Mouse (Mus musculus) kidney, embryonic 15.5 days (tissue): ENCODE measurements around the gene Flvcr2. TPM values are rescaled to one million over a fixed set of nuclear protein-coding genes. Genes with fewer than 3 reads are reported as not detected.
"Not testable (repeated sequence)": the region's sequence is repeated elsewhere in the genome, so short reads cannot be mapped to it uniquely, and the experiment has no call there.

Experiments used
- ATAC-seq: fragments of 200-750 bp; cut with Nextera tagmentation; replicated peaks from 2 replicates; pipeline ENCODE4 v1.8.0; 2017; ENCODE audit warnings: moderate TSS enrichment; ENCODE audit not compliant: low FRiP score
- H3K27ac ChIP-seq: fragments of 300-500 bp; sonication (generic); 2 replicates; pipeline ENCODE4 v1.5.1; 2015; ENCODE audit warnings: mild to moderate bottlenecking, inconsistent platforms
- H3K27me3 ChIP-seq: fragments of 300-500 bp; sonication (generic); 2 replicates; pipeline ENCODE4 v1.6.1; 2015; ENCODE audit warnings: inconsistent platforms
- H3K36me3 ChIP-seq: fragments of 300-500 bp; sonication (generic); 2 replicates; pipeline ENCODE4 v1.6.1; 2015; ENCODE audit warnings: inconsistent platforms
- H3K4me1 ChIP-seq: fragments of 300-500 bp; sonication (generic); 2 replicates; pipeline ENCODE4 v1.6.1; 2015; ENCODE audit warnings: inconsistent platforms
- H3K4me2 ChIP-seq: fragments of 300-500 bp; sonication (generic); 2 replicates; pipeline ENCODE4 v1.6.1; 2015; ENCODE audit warnings: moderate library complexity, mild to moderate bottlenecking, inconsistent platforms
- H3K4me3 ChIP-seq: fragments of 300-500 bp; sonication (generic); replicated peaks from 2 replicates; pipeline ENCODE4 v1.5.1; 2015; ENCODE audit warnings: mild to moderate bottlenecking, inconsistent platforms
- H3K9ac ChIP-seq: fragments of 300-500 bp; sonication (generic); 2 replicates; pipeline ENCODE4 v1.6.1; 2015; ENCODE audit warnings: mild to moderate bottlenecking, inconsistent platforms
- H3K9me3 ChIP-seq: fragments of 300-500 bp; sonication (generic); replicated peaks from 2 replicates; pipeline ENCODE4 v1.6.1; 2016; ENCODE audit warnings: inconsistent platforms
- WGBS: fragments of 180-500 bp; shearing (Covaris S2); methylation state at CpG from one replicate; pipeline ENCODE4 v1.1.7; 2015; ENCODE audit warnings: mixed read lengths; 5-methylcytosine and 5-hydroxymethylcytosine counted together
- polyA plus RNA-seq: library from polyadenylated mRNA; unstranded; fragments of >200 nt; fragmentation: Nextera tagmentation; extraction: Ambion mirVana; gene quantifications from 2 replicates; pipeline ENCODE4 v1.2.1, GENCODE M21; 2015

The Flvcr2 gene
- 4.2 and 4.4 TPM in 2 replicates for polyA plus RNA-seq

DNA sequence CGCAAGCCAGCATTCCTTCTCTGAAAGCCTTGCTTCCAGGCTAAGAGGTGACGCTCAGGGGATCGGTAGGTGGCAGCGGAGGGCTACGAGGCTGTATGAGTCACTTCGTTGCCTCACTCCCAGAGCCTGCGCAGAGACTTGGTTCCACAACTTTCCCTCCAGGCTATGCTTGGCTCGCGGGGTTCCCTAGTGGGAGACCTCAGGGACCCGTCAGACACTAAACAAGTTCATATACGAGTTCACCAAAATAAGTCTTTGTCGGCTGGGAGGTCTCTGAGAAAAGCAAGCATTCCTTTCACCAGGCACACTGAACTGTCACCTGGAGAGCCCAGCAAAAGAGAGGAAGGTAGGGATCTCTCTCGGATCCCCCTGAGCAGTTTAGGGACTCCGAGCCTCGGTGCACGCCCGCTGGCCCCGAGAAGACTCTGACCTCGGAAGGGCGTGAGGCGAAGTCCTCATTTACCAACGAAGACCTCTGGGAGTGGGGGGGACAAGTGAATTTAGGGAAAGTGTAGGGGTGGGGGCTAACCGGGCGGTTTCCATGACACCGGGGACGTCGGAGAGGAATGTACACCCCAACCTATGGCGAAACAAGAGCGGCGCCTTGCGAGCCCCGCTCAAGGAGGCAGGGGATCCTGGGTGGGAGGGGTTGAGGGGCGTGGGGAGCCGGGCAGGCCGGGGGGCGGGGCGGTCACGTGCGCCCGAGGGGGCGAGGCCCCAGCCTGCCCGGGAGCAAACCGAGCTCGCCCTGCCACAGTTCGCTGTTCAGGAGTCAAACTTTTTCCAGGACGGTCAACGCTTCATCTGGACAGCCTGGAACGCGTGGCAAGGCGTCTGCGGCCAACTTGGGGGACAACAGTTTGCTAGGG, at the start of gene Flvcr2:
TSS of gene Flvcr2 (plus strand) at position 713 of the 869 bp plus-strand sequence.
- Histone ChIP-seq H3K27ac (peak within 1 kb of the TSS; percentile 41; the same call in 1 of the 2 replicates), H3K9ac (peak within 1 kb of the TSS; percentile 37), H3K4me3 (peak within 1 kb of the TSS; percentile 51), H3K27me3 (peaks cover 28% of the 10 kb centered on the region), H3K9me3 (no peaks in the 10 kb centered on the region), H3K4me1 (peaks cover 13% of the 10 kb centered on the region), H3K4me2 (peak within 1 kb of the TSS; percentile 92), H3K36me3 (no peaks in the 10 kb centered on the region)
- ATAC-seq = peak; percentile 86
- WGBS = under 1% methylated on average over 47 of the region's 51 CpGs

DNA sequence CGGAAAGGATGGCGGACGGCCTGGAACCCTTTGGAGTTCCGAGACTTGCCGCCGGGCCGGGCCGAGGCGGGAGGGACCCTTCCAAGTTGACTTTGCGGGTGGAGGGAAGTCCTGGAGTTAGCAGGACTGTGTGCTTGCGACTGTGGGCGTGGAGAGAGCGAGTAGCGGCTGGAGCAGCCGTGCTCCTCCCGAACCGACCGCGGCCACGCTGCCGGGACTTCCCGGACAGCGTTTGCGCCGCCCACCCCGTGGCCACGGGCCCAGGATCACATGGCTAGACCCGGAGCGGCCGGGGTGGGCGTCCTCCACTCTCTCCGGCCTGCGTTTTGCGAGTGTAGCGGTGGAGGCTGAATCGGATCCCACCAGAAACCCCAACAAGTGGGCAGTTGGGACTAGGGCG, 48.2 kb upstream of the Flvcr2 start:
- H3K4me1 ChIP-seq, H3K27ac ChIP-seq, H3K9me3 ChIP-seq, H3K27me3 ChIP-seq, H3K36me3 ChIP-seq: not testable (repeated sequence)
- Histone ChIP-seq H3K4me2 (peak overlapping the region; percentile 51), H3K9ac (0 out of 2 replicates have a peak overlapping the region, but pooled peaks have one; percentile 26), H3K4me3 (peak overlapping the region; percentile 24)
- ATAC-seq = peak; percentile 92
- WGBS = 26% methylated on average over 14 of the region's 37 CpGs

DNA sequence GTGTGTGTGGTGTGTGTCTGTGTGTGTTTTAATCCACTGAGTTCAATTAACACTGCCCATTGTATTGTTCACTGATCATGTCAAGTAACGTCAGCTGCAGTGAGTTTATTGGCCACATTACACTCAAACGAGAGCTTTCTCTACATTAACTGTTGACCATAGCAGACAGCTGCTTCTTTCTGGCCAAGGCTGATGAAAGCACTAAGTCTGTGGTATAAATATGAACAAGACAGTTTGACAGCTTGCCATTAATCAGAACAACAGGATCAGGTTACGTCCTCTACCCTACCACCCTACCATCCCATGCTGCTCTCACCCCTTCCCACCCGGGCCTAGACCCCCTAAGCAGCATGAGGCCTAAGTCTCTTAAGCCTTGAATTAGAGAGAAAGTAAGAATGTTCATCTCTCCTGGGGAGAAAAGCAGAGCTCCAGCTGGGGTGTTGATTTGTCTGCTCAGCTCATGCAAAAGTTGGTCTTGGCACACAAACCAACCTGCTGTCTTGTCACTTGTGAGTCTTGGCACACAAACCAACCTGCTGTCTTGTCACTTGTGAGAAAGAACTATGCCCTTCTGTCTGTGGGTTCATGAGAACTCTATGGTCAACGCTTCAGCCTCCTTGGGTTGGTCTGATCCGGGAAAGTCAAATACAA, 46.0 kb upstream of the Flvcr2 start:
- no peak for ATAC-seq
- no peak overlapping the region for H3K9ac ChIP-seq

DNA sequence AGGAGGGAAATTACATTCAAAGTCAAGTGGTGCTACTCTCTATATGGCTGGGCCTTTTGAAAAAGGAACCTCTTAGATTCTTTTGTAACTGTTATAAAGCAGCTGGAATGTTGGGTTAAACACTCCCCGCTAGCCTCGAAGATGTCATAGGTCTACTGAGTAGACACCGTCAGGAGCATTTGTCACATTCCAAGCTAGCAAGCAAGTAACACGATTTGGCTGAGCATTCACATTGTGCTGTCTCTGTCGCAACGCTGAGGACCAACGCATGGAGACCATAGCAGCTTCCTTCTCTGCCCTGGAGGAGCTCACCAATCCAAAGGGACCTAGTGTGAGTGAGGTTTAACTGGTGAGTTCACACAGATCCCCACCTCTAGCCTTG, 45.5 kb upstream of the Flvcr2 start:
- ATAC-seq = no peak
- no peak overlapping the region for H3K9ac ChIP-seq
- H3K27me3 ChIP-seq = no peaks in the 10 kb centered on the region
- WGBS = 80% methylated on average over 7 of the region's 7 CpGs
- H3K4me1 ChIP-seq = peaks cover 14% of the 10 kb centered on the region
- H3K36me3 ChIP-seq = no peaks in the 10 kb centered on the region
- no peak overlapping the region for H3K4me2 ChIP-seq
- H3K4me3 ChIP-seq = no peak overlapping the region
- H3K9me3 ChIP-seq = no peaks in the 10 kb centered on the region
- H3K27ac ChIP-seq = no peak overlapping the region

More for the DNA sequence above, 46.0 kb upstream of the Flvcr2 start:
- Histone ChIP-seq H3K27me3 (no peaks in the 10 kb centered on the region), H3K4me2 (no peak overlapping the region), H3K27ac (no peak overlapping the region), H3K4me1 (peaks cover 10% of the 10 kb centered on the region), H3K4me3 (no peak overlapping the region), H3K36me3 (no peaks in the 10 kb centered on the region), H3K9me3 (no peaks in the 10 kb centered on the region)
- 53% methylated on average over 6 of the region's 6 CpGs for WGBS

DNA sequence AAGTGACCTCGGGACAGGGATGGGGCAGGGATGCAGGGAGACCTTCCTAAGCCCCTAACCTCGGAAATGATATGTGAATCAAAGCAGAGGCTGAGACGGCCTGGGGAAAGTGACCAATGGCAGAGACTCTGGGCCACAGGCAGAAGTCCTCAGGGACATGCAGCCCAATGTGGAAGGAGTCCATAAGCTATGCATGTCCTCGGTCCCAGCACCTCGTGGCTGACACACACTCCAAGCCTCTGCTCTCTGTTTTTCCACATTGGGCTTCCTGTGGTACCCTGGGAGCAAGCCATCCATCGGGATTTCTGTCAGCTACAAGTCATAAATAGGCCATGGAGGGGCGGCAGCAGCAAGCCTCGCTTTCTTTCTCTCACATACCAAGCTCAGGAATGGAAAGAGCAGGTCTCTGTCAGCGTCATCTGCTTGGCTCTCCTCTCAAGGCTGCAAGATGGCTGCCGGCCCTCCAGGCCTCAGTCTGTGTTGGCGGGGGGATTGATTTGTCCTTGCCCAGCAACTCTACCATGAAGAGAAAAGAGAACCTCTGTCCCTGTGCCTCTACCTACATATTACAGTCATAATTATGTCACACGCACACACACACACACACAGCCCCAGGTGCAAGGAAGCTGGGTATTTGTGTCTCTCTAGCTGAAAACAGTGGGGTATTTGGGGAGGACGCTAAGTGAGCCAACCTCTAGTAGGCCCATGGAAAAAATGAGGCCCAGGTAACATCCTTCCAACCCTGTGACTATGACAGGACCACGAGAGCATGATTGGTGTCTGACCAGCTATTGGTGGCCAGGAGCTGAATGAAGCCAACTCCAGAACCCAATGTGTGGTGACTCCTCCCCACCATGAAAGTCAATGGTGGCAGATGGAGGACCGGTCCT, 43.9 kb upstream of the Flvcr2 start:
- ATAC-seq = no peak
- 79% methylated on average over 15 of the region's 15 CpGs for WGBS
- Histone ChIP-seq H3K9ac (no peak overlapping the region), H3K27me3 (peaks cover 11% of the 10 kb centered on the region), H3K36me3 (no peaks in the 10 kb centered on the region), H3K27ac (no peak overlapping the region), H3K4me3 (no peak overlapping the region), H3K4me2 (no peak overlapping the region), H3K9me3 (no peaks in the 10 kb centered on the region), H3K4me1 (peaks cover 23% of the 10 kb centered on the region)

DNA sequence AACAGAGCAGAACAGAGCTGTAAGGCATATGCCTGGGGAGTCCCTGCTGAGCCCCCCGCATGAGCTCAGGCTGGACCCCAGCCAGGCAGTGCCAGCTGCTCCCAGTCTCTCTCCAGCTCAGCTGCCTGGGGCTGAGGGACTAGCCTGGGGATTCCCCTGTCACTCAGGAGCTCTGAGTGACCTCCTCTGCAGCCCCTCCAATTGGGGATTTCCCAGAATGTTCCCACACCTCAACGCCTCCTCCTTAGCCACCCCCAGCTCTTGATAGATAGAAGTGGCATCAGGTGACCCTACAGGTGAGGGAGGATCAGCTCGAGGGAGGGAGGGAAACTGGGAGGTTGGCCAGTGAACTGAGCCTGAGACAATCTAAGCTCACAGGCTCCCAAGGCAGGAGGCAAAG, 42.8 kb upstream of the Flvcr2 start:
- Histone ChIP-seq H3K4me1 (peaks cover 20% of the 10 kb centered on the region), H3K4me2 (no peak overlapping the region), H3K27ac (no peak overlapping the region), H3K9ac (no peak overlapping the region), H3K27me3 (peaks cover 20% of the 10 kb centered on the region), H3K4me3 (no peak overlapping the region), H3K36me3 (no peaks in the 10 kb centered on the region), H3K9me3 (no peaks in the 10 kb centered on the region)
- no peak for ATAC-seq
- WGBS = 62% methylated on average over 3 of the region's 3 CpGs

DNA sequence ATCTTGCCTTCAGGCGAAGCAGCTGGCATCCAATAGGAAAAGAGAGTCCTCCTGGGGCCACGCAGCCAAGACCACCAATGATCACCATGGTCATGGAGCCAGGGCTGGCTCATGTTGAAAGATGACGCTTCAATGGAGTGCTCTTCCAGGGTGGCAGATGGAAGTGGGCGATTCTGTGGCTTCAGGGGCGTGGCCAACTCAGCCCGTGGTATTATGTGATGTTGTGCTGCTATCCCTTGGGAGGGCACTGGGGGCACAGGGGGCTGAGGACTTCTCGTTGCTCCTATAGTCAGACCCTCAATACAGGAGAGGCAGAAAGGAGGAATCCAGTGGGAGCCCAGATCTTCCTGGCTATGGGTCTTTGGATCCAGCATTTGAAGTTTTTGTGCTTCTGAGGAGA, 41.8 kb upstream of the Flvcr2 start:
- H3K4me2 ChIP-seq = no peak overlapping the region
- H3K9me3 ChIP-seq = no peaks in the 10 kb centered on the region
- no peak for ATAC-seq
- H3K27me3 ChIP-seq = peaks cover 23% of the 10 kb centered on the region
- no peak overlapping the region for H3K4me3 ChIP-seq
- peak overlapping the region; percentile 54; the same call in 1 of the 2 replicates for H3K27ac ChIP-seq
- WGBS = 75% methylated on average over 7 of the region's 7 CpGs
- peaks cover 19% of the 10 kb centered on the region for H3K4me1 ChIP-seq
- no peaks in the 10 kb centered on the region for H3K36me3 ChIP-seq
- H3K9ac ChIP-seq = no peak overlapping the region

DNA sequence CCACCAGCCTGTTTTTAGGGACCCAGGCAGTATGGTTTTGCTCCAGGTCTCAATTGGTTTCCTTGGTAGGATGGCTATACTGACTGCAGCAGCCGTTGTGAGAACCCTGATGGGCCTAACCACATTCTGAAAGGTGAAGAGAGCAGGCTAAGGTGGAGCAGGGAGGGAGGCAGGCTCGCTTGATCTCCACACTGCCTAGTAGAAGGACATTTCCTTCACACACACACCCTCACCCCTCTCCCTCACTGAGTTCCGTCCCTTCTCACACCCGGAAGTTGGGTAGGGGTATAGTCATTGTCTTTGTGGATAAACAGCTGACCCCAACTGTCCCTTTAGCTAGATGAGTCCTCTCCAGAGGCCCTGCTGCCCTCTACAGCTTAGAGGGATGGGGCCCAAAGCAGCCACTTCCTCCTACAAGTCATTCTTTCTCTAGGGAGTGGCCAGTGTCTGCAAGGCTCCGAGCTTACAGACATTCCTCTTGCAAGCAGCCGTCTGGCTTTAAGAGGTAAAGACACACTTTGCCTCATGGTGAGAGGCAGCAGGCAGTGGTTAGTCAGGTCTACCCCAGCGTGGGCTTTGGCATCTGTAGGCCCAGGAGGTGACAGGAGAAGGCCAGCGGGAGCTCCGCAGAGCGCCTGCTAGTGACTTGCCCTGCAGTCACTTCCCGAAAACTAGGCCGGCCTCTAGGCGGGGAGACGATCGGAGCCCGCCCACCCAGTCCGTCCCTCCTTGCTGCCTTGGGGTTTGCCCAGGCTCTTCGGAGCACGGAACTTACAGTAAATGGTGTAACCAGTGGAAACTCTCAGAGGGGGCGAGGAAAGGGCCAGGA, 41.1 kb upstream of the Flvcr2 start:
- Histone ChIP-seq H3K27ac (peak overlapping the region; percentile 54), H3K9ac (peak overlapping the region; percentile 51), H3K27me3 (peaks cover 23% of the 10 kb centered on the region), H3K4me1 (peaks cover 19% of the 10 kb centered on the region), H3K4me3 (peak overlapping the region; percentile 49), H3K9me3 (no peaks in the 10 kb centered on the region), H3K4me2 (peak overlapping the region; percentile 84), H3K36me3 (no peaks in the 10 kb centered on the region)
- peak; percentile 85 for ATAC-seq
- 9% methylated on average over 20 of the region's 20 CpGs for WGBS

DNA sequence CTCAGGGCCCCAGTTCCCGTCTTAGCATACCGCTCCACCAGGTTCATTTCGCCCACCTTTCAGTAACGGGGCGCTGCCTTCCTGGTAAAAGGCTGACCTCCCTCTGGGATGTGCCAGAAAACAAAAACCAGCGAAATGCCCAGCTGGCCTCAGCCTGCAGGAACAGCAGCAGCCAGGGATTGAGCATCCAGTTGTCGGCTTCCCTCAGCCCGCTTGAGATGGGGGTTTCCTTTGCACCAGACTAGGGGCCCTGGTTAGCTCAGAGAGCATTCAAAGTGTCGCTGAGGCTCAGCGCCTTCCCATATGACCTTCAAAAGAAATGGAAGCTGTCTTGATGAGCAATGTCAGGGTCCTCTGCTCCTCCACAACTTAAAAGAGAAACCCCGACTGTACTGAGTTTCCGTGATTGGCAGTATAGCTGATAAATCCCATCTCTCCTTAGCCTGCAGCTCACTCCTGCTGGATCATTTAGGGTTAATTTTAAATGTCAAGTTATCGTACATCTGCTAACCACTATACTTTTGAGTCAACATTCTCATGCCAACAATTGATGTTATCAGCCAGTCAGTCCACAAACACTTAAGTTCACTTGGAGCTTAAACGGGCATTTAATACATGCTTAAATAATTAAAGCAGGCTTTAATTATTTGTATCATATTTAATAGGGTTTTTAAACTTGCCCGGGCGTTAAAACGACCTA, 40.4 kb upstream of the Flvcr2 start:
- peaks cover 23% of the 10 kb centered on the region for H3K27me3 ChIP-seq
- no peaks in the 10 kb centered on the region for H3K36me3 ChIP-seq
- peak overlapping the region; percentile 49 for H3K4me3 ChIP-seq
- peaks cover 19% of the 10 kb centered on the region for H3K4me1 ChIP-seq
- WGBS = 14% methylated on average over 17 of the region's 17 CpGs
- peak overlapping the region; percentile 51 for H3K9ac ChIP-seq
- peak; percentile 45 for ATAC-seq
- H3K27ac ChIP-seq = peak overlapping the region; percentile 54
- peak overlapping the region; percentile 84 for H3K4me2 ChIP-seq
- H3K9me3 ChIP-seq = no peaks in the 10 kb centered on the region

DNA sequence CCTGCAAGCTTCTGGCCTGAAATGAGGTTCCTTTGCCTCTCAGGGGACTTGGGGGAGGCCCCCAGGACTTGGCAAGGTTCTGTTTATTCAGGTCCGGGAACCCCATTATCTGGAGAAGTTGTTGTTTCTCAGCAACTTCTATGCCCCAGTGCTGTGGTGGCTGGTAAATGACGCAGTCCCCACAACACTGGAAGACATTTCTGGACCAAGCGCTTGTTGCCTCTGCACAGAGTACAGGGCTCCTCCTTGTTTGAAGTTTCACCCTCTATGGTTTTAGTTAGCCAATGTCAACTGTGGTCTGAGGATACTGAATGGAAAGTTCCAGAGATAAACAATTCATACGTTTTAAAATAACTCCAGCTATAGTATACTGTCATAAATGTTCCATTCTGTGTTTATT, 39.4 kb upstream of the Flvcr2 start:
- H3K36me3 ChIP-seq = no peaks in the 10 kb centered on the region
- ATAC-seq = no peak
- no peak overlapping the region for H3K4me2 ChIP-seq
- no peak overlapping the region for H3K27ac ChIP-seq
- peaks cover 19% of the 10 kb centered on the region for H3K4me1 ChIP-seq
- 77% methylated on average over 4 of the region's 4 CpGs for WGBS
- no peak overlapping the region for H3K4me3 ChIP-seq
- no peak overlapping the region for H3K9ac ChIP-seq
- no peaks in the 10 kb centered on the region for H3K9me3 ChIP-seq
- H3K27me3 ChIP-seq = peaks cover 23% of the 10 kb centered on the region
